Mouse (Mus musculus): ENCODE measurements around the gene Zfp109.

Gene Zfp109

DNA sequence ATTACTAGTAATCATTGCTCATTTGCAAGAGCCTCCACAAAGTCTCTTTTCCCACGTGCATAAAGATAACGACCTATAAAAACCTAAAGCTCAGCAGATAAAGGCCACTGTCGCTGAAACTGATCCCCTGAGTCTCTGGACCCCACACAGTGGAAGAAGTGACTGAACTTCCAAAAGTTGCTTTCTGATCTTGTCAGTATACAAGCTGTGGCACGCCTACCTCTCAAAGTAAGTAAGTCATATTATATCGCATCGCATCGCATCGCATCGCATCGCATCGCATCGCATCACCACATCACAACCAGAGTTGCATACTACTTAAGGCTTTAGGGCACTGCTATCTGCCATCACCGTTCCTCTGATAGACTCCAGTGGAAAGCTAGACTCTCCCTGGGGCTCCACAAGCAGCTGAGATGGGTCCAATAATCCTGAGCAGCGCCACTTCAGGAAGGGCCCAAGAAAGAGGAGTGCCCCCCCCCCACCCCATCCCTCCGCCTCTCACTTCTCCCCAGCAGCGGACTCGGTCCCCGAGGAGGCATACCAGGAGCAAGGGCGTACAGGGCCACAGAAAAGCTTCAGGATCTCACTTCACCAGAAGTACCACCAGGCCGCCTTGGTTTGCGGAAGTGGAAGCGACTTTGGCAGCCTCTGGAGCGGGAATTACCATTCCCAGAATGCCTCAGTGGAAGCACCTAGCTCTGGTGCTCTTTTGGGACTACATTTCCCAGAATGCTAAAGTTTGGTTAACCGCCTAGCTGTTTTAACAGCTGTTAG is 29.7 kb downstream of the Zfp109 start:
- DNase-seq (ENCODE audit: low read depth): peak; percentile 28

- DNase-seq (ENCODE audit: low read depth): no peak
These were observed 40.4 kb downstream of the Zfp109 start for GRCm38 (mm10) chr7:24196961-24197360.

- DNase-seq (ENCODE audit: low read depth): no peak
These were observed 44.2 kb downstream of the Zfp109 start for GRCm38 (mm10) chr7:24193157-24193556.

- DNase-seq (ENCODE audit: low read depth): no peak
These were observed 46.0 kb downstream of the Zfp109 start for GRCm38 (mm10) chr7:24191361-24191760.

GRCm38 (mm10) chr7:24189571-24189944 is 47.8 kb downstream of the Zfp109 start:
- no peak for DNase-seq (ENCODE audit: low read depth)

DNA sequence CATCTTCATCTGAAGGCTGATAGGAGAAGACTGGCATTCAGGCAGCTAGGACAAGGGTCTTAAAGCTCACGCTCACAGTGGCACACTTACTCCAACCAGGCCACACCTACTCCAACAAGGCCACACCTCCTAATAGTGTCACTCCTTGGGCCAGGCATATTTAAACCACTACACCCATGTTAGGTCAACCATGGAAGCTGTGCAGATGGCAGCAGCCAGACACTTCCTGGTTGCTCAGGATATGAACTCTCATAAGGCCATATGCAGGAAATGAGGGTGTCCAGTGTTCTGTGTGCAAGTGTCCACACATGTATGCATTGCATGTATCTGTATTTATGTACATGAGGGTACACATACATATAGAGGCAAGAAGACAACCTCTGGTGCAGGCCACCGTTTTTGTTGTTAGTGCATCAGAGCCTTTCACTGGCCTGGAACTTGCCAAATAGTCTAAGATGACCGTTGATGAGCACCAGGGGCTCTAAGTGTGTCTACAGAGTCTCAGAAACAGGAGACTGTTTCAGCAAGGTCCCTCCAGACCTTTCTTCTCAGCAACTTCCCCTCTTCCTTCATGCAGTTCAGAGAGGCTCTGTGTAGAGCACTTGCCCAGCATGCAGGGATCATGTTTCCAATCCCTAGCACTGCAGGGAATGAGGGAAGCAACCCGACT is 48.3 kb downstream of the Zfp109 start:
- DNase-seq (ENCODE audit: low read depth): no peak

DNA sequence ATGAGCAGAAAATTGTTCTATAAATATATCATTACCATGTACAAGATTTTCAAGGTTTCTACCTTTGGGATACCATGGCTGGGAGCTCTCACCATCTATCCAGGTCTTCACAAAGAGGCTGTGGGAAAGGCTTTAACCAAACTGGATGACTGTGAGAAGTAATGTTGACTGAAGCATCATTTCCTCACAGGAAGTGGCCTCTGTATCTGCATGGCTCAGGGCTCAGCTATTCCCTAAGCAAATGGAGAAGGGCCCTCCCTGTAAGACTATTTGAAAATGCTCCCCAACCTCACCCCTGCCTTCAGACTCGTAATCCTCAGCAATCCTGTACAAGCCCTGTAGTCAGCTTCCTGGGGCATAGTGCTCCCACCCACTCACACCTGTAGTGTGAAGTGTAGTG is 49.7 kb downstream of the Zfp109 start:
- no peak for DNase-seq (ENCODE audit: low read depth)

Measured in c-Kit-positive CD71-negative TER-119-negative erythroid progenitor cells, embryonic 14.5 days (primary cell).